Mouse (Mus musculus): Measurements from ENCODE around the gene Galr3. TPM values are rescaled to one million over a fixed set of nuclear protein-coding genes. Genes with fewer than 3 reads are reported as not detected.
A peak's percentile ranks its signal among the peaks of the same experiment; 100 is the strongest.

The Galr3 gene
- polyA plus RNA-seq, 1 experiment from 2014 or later = not detected

GRCm38 (mm10) chr15:79075658-79076365 is 34.1 kb downstream of the Galr3 start:
- Histone ChIP-seq H3K4me3 (peak overlapping the region; percentile 82), H3K27me3 (no peaks in the 10 kb centered on the region), H3K27ac (no peak overlapping the region), H3K36me3 (peaks cover 45% of the 10 kb centered on the region), H3K4me1 (peaks cover 7% of the 10 kb centered on the region), H3K9me3 (no peaks in the 10 kb centered on the region), H3K9ac (peak overlapping the region; percentile 75), H3K4me2 (replicated peaks) (peak overlapping the region; percentile 72)
- no peak for ATAC-seq (ENCODE audit: insufficient number of reproducible peaks, insufficient read depth, low FRiP score, low TSS enrichment)
- WGBS = 39% methylated on average over 15 of the region's 15 CpGs

- ATAC-seq (ENCODE audit: insufficient number of reproducible peaks, insufficient read depth, low FRiP score, low TSS enrichment) = no peak
- no peak overlapping the region for H3K4me2 ChIP-seq (replicated peaks)
- H3K4me1 ChIP-seq = peaks cover 7% of the 10 kb centered on the region
- WGBS = 95% methylated on average over 7 of the region's 7 CpGs
- peaks cover 82% of the 10 kb centered on the region for H3K36me3 ChIP-seq
- no peaks in the 10 kb centered on the region for H3K27me3 ChIP-seq
- no peak overlapping the region for H3K4me3 ChIP-seq
- H3K9ac ChIP-seq = no peak overlapping the region
- H3K9me3 ChIP-seq = no peaks in the 10 kb centered on the region
- H3K27ac ChIP-seq = no peak overlapping the region
Observed at GRCm38 (mm10) chr15:79079567-79079966, 37.9 kb downstream of the Galr3 start.

DNA sequence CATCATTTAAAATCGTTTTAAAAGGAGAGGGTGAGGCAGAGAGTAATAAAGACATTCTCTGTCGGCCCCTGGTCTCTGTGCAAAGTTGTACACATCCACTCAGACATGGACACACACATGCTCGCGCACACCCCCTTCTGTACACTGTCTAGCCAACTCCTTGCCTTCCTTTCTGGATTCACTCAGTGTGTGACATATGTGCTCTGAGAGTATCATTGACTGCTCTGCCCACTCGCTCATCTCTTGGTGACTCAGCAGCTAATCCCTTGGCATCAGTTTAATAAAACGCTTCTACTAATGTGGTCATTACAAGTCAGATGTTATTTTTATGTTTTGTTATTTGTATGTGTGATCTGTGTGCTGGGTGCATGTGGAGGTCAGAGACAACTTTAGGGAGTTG is 50.6 kb downstream of the Galr3 start:
- Histone ChIP-seq H3K4me1 (peaks cover 2% of the 10 kb centered on the region), H3K9me3 (no peaks in the 10 kb centered on the region), H3K9ac (no peak overlapping the region), H3K36me3 (peaks cover 79% of the 10 kb centered on the region), H3K27ac (no peak overlapping the region), H3K27me3 (no peaks in the 10 kb centered on the region), H3K4me2 (replicated peaks) (no peak overlapping the region), H3K4me3 (no peak overlapping the region)
- WGBS = 87% methylated on average over 6 of the region's 6 CpGs
- ATAC-seq (ENCODE audit: insufficient number of reproducible peaks, insufficient read depth, low FRiP score, low TSS enrichment) = no peak

Small RNA genes lying within 50 kb of the gene (microRNA-seq; reads per million reads assigned to microRNA genes)
- gene Mir6956 = 1.3 reads per million

Other genes starting within 250 kb of the Galr3 start
- gene Card10, start 238.8 kb upstream of the Galr3 start, polyA plus RNA-seq (2016; fragmentation: Nextera tagmentation; extraction: Ambion mirVana) = 3.6 TPM in 2 replicates
- 25.6 and 25.7 TPM in 2 replicates for gene Cdc42ep1, start 199.3 kb upstream of the Galr3 start, polyA plus RNA-seq (2016; fragmentation: Nextera tagmentation; extraction: Ambion mirVana)
- not detected in 2 replicates for gene Lgals2, start 186.4 kb upstream of the Galr3 start, polyA plus RNA-seq (2016; fragmentation: Nextera tagmentation; extraction: Ambion mirVana)
- gene Gga1, start 164.7 kb upstream of the Galr3 start, polyA plus RNA-seq (2016; fragmentation: Nextera tagmentation; extraction: Ambion mirVana) = 50.0 and 51.1 TPM in 2 replicates
- 0.29 and 1.4 TPM in 2 replicates for gene Gm49510, start 142.2 kb upstream of the Galr3 start, polyA plus RNA-seq (2016; fragmentation: Nextera tagmentation; extraction: Ambion mirVana)
- gene Sh3bp1, start 142.1 kb upstream of the Galr3 start, polyA plus RNA-seq (2016; fragmentation: Nextera tagmentation; extraction: Ambion mirVana) = 39.4 and 42.2 TPM in 2 replicates
- gene Pdxp, start 128.0 kb upstream of the Galr3 start, polyA plus RNA-seq (2016; fragmentation: Nextera tagmentation; extraction: Ambion mirVana) = 37.3 and 37.6 TPM in 2 replicates
- 1,294 and 1,324 TPM in 2 replicates for gene Lgals1, start 115.2 kb upstream of the Galr3 start, polyA plus RNA-seq (2016; fragmentation: Nextera tagmentation; extraction: Ambion mirVana)
- 59.0 and 60.5 TPM in 2 replicates for gene Nol12, start 107.0 kb upstream of the Galr3 start, polyA plus RNA-seq (2016; fragmentation: Nextera tagmentation; extraction: Ambion mirVana)
- gene Triobp, start 94.2 kb upstream of the Galr3 start, polyA plus RNA-seq (2016; fragmentation: Nextera tagmentation; extraction: Ambion mirVana) = 41.5 and 48.1 TPM in 2 replicates
- 513 and 519 TPM in 2 replicates for gene H1f0, start 13.4 kb upstream of the Galr3 start, polyA plus RNA-seq (2016; fragmentation: Nextera tagmentation; extraction: Ambion mirVana)
- 55.9 and 65.5 TPM in 2 replicates for gene Ankrd54, start 21.0 kb downstream of the Galr3 start, polyA plus RNA-seq (2016; fragmentation: Nextera tagmentation; extraction: Ambion mirVana)
- 229 and 235 TPM in 2 replicates for gene Eif3l, start 33.3 kb downstream of the Galr3 start, polyA plus RNA-seq (2016; fragmentation: Nextera tagmentation; extraction: Ambion mirVana)
- gene Micall1, start 67.0 kb downstream of the Galr3 start, polyA plus RNA-seq (2016; fragmentation: Nextera tagmentation; extraction: Ambion mirVana) = 12.0 and 12.6 TPM in 2 replicates
- gene Polr2f, start 99.1 kb downstream of the Galr3 start, polyA plus RNA-seq (2016; fragmentation: Nextera tagmentation; extraction: Ambion mirVana) = 359 and 385 TPM in 2 replicates
- gene 1700088E04Rik, start 99.4 kb downstream of the Galr3 start, polyA plus RNA-seq (2016; fragmentation: Nextera tagmentation; extraction: Ambion mirVana) = 7.3 and 7.4 TPM in 2 replicates
- 21.1 and 21.7 TPM in 2 replicates for gene Sox10, start 123.4 kb downstream of the Galr3 start, polyA plus RNA-seq (2016; fragmentation: Nextera tagmentation; extraction: Ambion mirVana)
- 60.2 and 60.7 TPM in 2 replicates for gene Pick1, start 187.3 kb downstream of the Galr3 start, polyA plus RNA-seq (2016; fragmentation: Nextera tagmentation; extraction: Ambion mirVana)
- gene Gm49486, start 187.5 kb downstream of the Galr3 start, polyA plus RNA-seq (2016; fragmentation: Nextera tagmentation; extraction: Ambion mirVana) = 0.78 and 0.90 TPM in 2 replicates
- gene Slc16a8, start 212.9 kb downstream of the Galr3 start, polyA plus RNA-seq (2016; fragmentation: Nextera tagmentation; extraction: Ambion mirVana) = 0.25 and 0.50 TPM in 2 replicates
- 10.1 and 10.7 TPM in 2 replicates for gene Baiap2l2, start 243.7 kb downstream of the Galr3 start, polyA plus RNA-seq (2016; fragmentation: Nextera tagmentation; extraction: Ambion mirVana)

Data from embryonic facial prominence, embryonic 12.5 days (tissue).